Mouse (Mus musculus): ENCODE data around the gene Fam129b. TPM values are rescaled to one million over a fixed set of nuclear protein-coding genes. Genes with fewer than 3 reads are reported as not detected.
"Not testable (repeated sequence)": the region's sequence is repeated elsewhere in the genome, so short reads cannot be mapped to it uniquely, and the experiment has no call there.

Fam129b gene
- polyA plus RNA-seq, 1 experiment = 27.2 TPM

DNA sequence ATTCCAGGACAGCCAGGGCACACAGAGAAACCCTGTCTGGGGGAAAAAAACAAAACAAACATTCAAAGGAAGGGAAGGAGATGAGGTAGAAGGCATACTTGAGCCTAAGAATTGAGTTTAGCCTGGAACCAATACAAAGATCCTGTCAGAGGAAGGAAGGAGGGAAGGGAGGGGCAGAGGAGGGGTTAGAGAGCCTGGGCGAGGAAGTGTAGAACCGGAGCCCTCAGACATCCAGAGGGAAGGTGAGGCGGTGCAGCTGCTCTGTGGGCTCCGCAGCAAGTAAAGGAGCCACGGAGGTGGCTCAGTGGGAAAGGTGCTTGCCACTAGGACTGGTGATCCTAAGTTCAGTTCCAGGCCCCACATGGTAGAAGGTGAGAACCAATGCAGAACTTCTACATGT, 34.8 kb upstream of the Fam129b start:
- Histone ChIP-seq H3K4me1 (ENCODE audit: control insufficient read depth, insufficient read depth, insufficient read length, low read length) (no peaks in the 10 kb centered on the region), H3K4me3 (ENCODE audit: low read depth, low read length) (no peak overlapping the region), H3K27me3 (ENCODE audit: control insufficient read depth, insufficient read depth, low read length) (no peaks in the 10 kb centered on the region), H3K36me3 (ENCODE audit: control insufficient read depth, insufficient read depth, low read length) (no peaks in the 10 kb centered on the region), H3K27ac (ENCODE audit: insufficient read depth, low read depth, low read length) (no peak overlapping the region)
- WGBS = 56% methylated on average over 5 of the region's 5 CpGs
- no peak for TF ChIP-seq CTCF (IDR thresholded peaks at IDR 0.05; ENCODE audit: extremely low read depth, insufficient read length, insufficient replicate concordance, low read depth, low read length)
- no peak for TF ChIP-seq POLR2A (IDR thresholded peaks at IDR 0.05; ENCODE audit: low read depth, low read length)

DNA sequence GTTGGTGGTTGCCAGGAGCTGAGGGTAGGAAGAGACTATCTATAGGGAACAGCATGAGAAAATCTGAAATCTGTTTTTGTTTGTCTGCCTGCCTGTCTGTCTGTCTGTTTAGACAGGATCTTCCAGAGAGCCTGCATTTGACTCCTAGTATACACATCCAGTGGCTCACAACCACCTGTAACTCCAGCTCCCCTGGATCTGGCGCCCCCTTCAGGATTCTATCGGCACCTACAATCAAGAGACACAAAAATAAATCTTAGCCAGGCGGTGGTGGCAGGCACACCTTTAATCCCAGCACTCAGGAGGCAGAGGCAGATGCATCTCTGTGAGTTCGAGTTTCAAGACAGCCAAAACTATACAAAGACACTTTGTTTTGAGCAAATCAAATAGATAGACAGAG, 33.4 kb upstream of the Fam129b start:
- Histone ChIP-seq H3K4me1 (ENCODE audit: control insufficient read depth, insufficient read depth, insufficient read length, low read length) (0 out of 2 replicates have a peak, but pooled peaks cover 2% of the 10 kb centered on the region), H3K27ac (ENCODE audit: insufficient read depth, low read depth, low read length) (no peak overlapping the region), H3K4me3 (ENCODE audit: low read depth, low read length) (no peak overlapping the region), H3K36me3 (ENCODE audit: control insufficient read depth, insufficient read depth, low read length) (no peaks in the 10 kb centered on the region), H3K27me3 (ENCODE audit: control insufficient read depth, insufficient read depth, low read length) (no peaks in the 10 kb centered on the region)
- TF ChIP-seq CTCF (IDR thresholded peaks at IDR 0.05; ENCODE audit: extremely low read depth, insufficient read length, insufficient replicate concordance, low read depth, low read length) (peak; percentile 40; the same call in 1 of the 2 replicates), POLR2A (IDR thresholded peaks at IDR 0.05; ENCODE audit: low read depth, low read length) (no peak)
- WGBS = 30% methylated on average over 4 of the region's 4 CpGs

DNA sequence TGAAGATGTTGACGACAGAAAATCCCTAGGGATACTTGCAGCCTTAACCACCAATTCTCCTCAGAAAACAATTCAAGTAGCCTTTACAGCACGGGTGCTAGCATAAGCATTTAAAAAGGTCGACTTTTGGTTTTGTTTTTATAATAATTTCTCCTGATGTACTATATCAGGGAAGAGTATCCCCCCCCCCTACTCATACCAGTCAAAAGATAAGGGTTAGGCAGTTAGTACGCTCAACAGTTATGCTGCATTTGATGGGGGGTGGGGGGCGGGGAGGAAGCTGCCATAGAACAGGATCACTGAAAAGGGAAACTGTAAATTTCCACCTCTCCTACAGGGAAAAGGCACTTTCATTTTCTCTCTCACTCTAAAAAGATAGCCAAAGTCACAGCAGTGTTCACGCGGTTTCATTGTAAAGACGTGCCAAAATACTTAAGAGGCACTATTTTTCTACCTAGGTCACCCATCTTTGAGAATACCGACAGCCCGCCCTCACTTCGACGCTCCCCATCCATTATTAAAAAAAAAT, 30.3 kb upstream of the Fam129b start:
- no peaks in the 10 kb centered on the region for H3K27me3 ChIP-seq (ENCODE audit: control insufficient read depth, insufficient read depth, low read length)
- no peak for TF ChIP-seq POLR2A (IDR thresholded peaks at IDR 0.05; ENCODE audit: low read depth, low read length)
- no peak for TF ChIP-seq CTCF (IDR thresholded peaks at IDR 0.05; ENCODE audit: extremely low read depth, insufficient read length, insufficient replicate concordance, low read depth, low read length)
- H3K27ac ChIP-seq (ENCODE audit: insufficient read depth, low read depth, low read length) = no peak overlapping the region
- 0 out of 2 replicates have a peak, but pooled peaks cover 2% of the 10 kb centered on the region for H3K4me1 ChIP-seq (ENCODE audit: control insufficient read depth, insufficient read depth, insufficient read length, low read length)
- 9% methylated on average over 12 of the region's 12 CpGs for WGBS
- peak overlapping the region; percentile 84 for H3K4me3 ChIP-seq (ENCODE audit: low read depth, low read length)
- H3K36me3 ChIP-seq (ENCODE audit: control insufficient read depth, insufficient read depth, low read length) = no peaks in the 10 kb centered on the region

DNA sequence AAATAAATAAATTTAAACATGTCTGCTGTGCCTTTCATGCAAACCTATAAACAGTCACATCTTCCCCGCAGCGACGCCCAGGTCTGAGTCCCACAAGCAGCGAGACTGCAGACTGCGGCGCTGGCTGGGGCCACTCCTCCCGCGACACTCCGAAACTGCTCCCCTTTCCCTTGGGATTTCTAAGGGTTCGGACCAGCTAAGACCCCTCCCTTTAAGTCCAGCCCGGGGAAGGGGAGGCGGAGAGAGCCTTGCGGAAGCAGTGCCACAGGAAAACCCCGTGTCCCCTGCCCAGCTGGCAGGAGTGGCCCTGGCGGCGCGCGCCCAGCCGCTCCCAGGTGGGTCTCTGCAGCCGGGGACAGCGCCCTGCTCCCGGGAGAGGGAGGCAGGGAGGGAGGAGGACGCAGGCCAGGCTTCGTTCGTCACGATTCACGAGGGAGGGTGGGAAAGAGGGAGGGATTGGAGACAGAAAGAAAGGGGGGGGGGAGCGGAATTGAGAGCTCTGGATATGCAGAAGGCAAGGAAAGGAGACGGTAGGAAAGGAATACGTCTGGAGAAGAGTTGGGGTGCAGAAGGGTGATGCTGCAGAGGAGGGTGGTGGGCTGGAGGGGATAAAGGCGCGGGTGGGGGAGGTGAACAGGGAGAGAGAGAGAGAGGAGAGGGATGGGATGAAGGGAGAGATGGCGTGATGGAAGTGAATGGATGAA, 29.7 kb upstream of the Fam129b start:
- peak overlapping the region; percentile 51 for H3K27ac ChIP-seq (ENCODE audit: insufficient read depth, low read depth, low read length)
- TF ChIP-seq POLR2A (IDR thresholded peaks at IDR 0.05; ENCODE audit: low read depth, low read length) (no peak), CTCF (IDR thresholded peaks at IDR 0.05; ENCODE audit: extremely low read depth, insufficient read length, insufficient replicate concordance, low read depth, low read length) (no peak)
- H3K27me3 ChIP-seq (ENCODE audit: control insufficient read depth, insufficient read depth, low read length) = no peaks in the 10 kb centered on the region
- 0 out of 2 replicates have a peak, but pooled peaks cover 2% of the 10 kb centered on the region for H3K4me1 ChIP-seq (ENCODE audit: control insufficient read depth, insufficient read depth, insufficient read length, low read length)
- H3K36me3 ChIP-seq (ENCODE audit: control insufficient read depth, insufficient read depth, low read length) = no peaks in the 10 kb centered on the region
- under 1% methylated on average over 32 of the region's 33 CpGs for WGBS
- H3K4me3 ChIP-seq (ENCODE audit: low read depth, low read length) = peak overlapping the region; percentile 84

DNA sequence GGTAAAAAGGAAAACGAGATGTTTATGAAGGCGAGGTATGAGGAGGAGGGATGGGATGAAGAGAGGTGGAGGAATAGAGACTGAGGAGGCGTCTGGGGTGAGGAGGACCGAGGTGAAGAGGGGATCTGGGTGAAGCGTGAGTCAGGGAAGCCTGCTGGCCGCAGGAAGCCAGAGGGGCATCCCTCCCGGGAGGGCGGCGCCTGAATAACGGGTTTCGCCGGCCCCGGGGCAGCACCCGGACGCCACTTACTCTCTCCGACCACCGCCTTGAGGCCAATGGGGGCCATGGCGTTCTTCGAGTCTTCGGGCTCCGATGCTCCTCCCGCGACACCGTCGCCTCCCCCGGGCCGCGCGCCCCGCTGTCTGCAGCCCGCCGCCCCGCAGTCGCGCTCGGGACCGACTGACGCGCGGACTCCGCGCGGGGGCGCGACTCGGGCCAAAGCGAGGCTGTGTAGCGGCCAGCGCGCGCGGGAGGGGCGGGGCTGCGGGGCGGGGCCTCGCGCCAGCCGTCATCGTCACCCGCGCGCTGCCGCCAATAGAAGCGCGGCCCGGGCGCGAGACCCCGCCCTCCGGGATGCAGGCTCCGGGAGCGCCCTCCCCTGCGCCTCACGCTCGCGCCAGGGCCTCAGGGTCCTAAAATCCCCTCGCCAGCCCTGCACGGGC, 29.0 kb upstream of the Fam129b start, which contains the start of gene Stxbp1:
Gene Stxbp1 (minus strand): TSS at position 441 of the 663 bp plus-strand sequence.
- no peaks in the 10 kb centered on the region for H3K27me3 ChIP-seq (ENCODE audit: control insufficient read depth, insufficient read depth, low read length)
- peak within 1 kb of the TSS; percentile 51 for H3K27ac ChIP-seq (ENCODE audit: insufficient read depth, low read depth, low read length)
- under 1% methylated on average over 76 of the region's 78 CpGs for WGBS
- H3K4me1 ChIP-seq (ENCODE audit: control insufficient read depth, insufficient read depth, insufficient read length, low read length) = 0 out of 2 replicates have a peak, but pooled peaks cover 2% of the 10 kb centered on the region
- H3K36me3 ChIP-seq (ENCODE audit: control insufficient read depth, insufficient read depth, low read length) = no peaks in the 10 kb centered on the region
- peak within 1 kb of the TSS; percentile 84 for H3K4me3 ChIP-seq (ENCODE audit: low read depth, low read length)
- TF ChIP-seq CTCF (IDR thresholded peaks at IDR 0.05; ENCODE audit: extremely low read depth, insufficient read length, insufficient replicate concordance, low read depth, low read length) (no peak), POLR2A (IDR thresholded peaks at IDR 0.05; ENCODE audit: low read depth, low read length) (no peak; the same call in 1 of the 2 replicates)

DNA sequence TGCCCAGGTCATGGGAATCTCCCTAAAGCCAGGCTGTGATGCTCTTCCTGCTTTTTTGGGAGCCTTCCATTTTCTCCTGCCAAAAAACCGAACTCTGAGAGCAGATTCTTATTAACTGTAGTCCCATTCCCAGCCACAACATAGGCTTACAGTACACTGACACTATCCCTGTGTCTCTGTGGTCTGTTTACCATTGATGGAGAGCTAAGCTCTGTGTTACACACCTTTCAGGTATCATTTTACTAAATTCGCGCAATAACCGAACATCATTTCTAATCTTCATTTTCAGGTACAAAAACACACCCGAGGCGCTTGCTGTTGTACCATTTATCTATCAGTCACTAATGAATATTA, 28.5 kb upstream of the Fam129b start:
- TF ChIP-seq POLR2A (IDR thresholded peaks at IDR 0.05; ENCODE audit: low read depth, low read length) (no peak), CTCF (IDR thresholded peaks at IDR 0.05; ENCODE audit: extremely low read depth, insufficient read length, insufficient replicate concordance, low read depth, low read length) (no peak)
- Histone ChIP-seq H3K27ac (ENCODE audit: insufficient read depth, low read depth, low read length) (no peak overlapping the region), H3K36me3 (ENCODE audit: control insufficient read depth, insufficient read depth, low read length) (no peaks in the 10 kb centered on the region), H3K4me1 (ENCODE audit: control insufficient read depth, insufficient read depth, insufficient read length, low read length) (0 out of 2 replicates have a peak, but pooled peaks cover 2% of the 10 kb centered on the region), H3K27me3 (ENCODE audit: control insufficient read depth, insufficient read depth, low read length) (no peaks in the 10 kb centered on the region), H3K4me3 (ENCODE audit: low read depth, low read length) (peak overlapping the region; percentile 17)
- 36% methylated on average over 6 of the region's 6 CpGs for WGBS

DNA sequence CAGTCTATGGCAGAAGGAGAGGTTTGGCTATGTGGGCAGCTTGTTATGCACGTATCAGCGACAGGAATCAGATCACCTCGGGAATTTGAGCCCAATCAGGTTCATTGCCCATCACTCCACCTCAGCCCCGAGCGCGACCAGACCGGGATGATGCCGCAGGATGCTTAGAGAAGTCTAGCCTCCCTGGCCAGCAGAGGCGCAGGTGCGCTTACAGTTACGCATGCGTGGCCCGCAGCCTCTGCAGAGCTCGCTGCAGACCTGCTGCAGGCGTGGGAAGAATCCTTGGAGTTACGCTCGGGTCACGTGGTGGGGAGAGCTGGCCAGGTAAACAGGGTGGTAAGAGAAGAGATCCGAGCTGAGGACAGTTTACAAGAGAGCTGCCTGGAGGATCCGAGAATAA, 23.8 kb upstream of the Fam129b start:
- Histone ChIP-seq H3K27ac (ENCODE audit: insufficient read depth, low read depth, low read length) (no peak overlapping the region), H3K36me3 (ENCODE audit: control insufficient read depth, insufficient read depth, low read length) (no peaks in the 10 kb centered on the region), H3K4me1 (ENCODE audit: control insufficient read depth, insufficient read depth, insufficient read length, low read length) (no peaks in the 10 kb centered on the region), H3K27me3 (ENCODE audit: control insufficient read depth, insufficient read depth, low read length) (no peaks in the 10 kb centered on the region), H3K4me3 (ENCODE audit: low read depth, low read length) (no peak overlapping the region)
- TF ChIP-seq CTCF (IDR thresholded peaks at IDR 0.05; ENCODE audit: extremely low read depth, insufficient read length, insufficient replicate concordance, low read depth, low read length) (peak; percentile 37; the same call in 1 of the 2 replicates), POLR2A (IDR thresholded peaks at IDR 0.05; ENCODE audit: low read depth, low read length) (no peak)
- WGBS = 3% methylated on average over 20 of the region's 20 CpGs

DNA sequence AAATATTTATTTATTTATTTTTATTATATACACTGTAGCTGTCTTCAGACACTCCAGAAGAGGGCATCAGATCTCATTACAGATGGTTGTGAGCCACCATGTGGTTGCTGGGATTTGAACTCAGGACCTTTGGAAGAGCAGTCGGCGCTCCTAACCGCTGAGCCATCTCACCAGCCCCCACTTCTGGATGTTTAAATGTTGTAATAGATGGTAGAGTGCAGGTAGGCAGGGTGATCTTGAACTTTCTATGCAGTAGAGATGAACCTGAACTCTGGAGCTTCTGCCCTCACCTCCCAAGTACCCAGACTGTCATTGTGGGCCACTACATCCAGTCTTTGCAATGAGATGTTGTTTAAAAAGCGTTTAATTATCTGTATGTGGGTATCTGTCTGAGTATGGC, 22.2 kb upstream of the Fam129b start:
- not testable (repeated sequence) for H3K27me3 ChIP-seq (ENCODE audit: control insufficient read depth, insufficient read depth, low read length); H3K36me3 ChIP-seq (ENCODE audit: control insufficient read depth, insufficient read depth, low read length); H3K4me1 ChIP-seq (ENCODE audit: control insufficient read depth, insufficient read depth, insufficient read length, low read length); H3K27ac ChIP-seq (ENCODE audit: insufficient read depth, low read depth, low read length); H3K4me3 ChIP-seq (ENCODE audit: low read depth, low read length)
- 72% methylated on average over 4 of the region's 4 CpGs for WGBS
